Mouse (Mus musculus): ENCODE data around the gene AC131692.1.
A peak's percentile ranks its signal among the peaks of the same experiment; 100 is the strongest.
"Not testable (repeated sequence)": the region's sequence is repeated elsewhere in the genome, so short reads cannot be mapped to it uniquely, and the experiment has no call there.

The AC131692.1 gene

DNA sequence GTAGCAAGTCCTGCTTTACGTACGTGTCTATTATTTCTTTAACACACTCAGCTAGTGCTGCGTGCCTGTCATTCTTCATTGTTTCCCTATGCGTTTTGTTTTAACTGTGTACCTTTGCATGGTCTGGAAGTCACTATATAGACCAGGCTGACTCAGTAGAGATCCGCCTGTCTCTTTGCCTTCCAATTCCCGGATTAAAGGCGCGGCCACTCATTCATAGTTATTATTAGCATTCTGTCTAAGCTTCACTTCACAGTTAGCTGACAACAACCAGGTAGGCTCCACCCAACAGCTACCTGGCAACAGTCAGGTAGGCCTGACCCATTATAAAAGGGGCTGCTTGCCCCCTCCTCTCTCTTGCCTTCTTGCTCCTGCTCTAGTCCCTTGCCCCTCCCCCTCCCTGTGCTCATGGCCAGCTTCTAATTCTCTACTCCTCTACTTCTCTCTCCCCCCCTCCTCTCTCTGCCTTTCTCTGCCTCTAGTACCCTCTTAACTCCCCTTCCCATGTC is 24.5 kb downstream of the AC131692.1 start:
- DNase-seq, result no peak

DNA sequence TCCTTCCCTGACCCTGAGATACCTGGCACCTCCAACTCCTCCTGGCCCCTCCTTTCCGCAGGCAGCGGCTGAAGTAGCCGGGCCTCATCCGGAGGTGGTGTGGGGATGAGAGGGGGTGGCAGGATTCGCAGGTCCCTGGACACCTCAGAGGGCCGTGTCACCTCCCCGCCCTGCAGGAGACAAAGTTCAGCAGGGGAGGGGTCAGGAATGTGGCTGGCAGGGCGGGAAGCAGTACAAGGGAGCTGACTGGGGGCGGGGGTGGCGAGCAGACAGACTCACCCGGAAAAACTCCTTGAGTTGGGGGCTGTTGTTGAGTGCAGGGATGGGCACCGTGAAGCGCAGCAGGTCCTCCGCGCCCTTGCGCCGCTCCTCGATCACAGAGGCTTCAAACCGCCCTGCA is 27.5 kb downstream of the AC131692.1 start:
- no peak for DNase-seq

DNA sequence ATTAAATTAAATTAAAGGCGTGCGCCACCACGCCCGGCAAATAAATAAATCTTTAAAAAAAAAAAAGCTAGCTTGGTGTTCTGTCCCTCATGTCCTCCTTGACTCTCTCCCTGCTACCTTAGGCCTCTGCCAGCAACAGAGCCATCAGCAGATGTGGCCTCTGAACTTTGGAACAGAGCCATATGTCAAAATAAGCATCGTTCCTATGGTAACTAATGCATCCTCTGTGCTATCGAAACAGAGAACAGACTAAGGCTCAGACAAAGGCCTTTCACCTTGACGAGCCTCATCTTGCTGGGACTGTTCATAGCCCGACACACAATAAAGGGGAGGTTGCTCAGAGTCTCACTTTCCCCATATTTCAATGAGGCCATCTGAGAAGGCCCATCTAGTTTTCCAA is 29.1 kb downstream of the AC131692.1 start:
- DNase-seq, result no peak

DNA sequence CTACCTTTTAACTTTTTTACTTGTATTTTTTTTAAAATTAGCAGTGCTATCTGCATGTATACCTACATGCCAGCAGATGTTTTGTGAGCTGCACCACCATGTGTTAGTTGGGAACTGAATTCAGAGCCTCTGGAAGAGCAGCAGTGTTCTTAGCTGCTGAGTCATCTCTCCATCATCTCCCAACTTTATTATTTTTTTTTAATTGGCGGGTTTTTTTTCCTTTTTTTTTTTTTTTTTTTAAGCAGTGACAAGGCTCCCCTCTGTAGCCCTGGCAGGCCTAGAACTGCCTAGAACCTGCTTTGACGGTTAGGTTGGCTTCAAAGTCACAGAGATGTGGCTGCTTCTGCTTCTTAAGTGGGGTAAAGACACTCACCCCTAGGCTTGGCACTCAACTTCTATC is 30.7 kb downstream of the AC131692.1 start:
- DNase-seq, result no peak

DNA sequence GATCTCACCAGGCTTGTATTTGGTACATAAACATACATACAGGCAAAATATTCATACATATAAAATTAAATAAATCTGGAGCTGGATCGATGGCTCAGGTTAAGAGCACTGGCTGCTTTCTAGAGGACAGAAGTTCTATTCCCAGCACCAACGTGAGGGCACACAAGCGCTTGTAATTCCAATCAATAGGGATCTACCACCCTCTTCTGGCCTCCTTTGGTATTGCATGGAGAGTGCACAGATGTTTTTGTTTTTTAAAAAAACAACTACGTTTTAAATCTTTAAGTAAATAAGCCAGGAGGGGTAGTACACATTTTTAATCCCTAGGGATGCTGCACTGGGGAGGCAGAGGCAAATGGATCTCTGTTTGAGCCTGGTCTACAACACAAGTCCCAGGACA is 32.1 kb downstream of the AC131692.1 start:
- DNase-seq, result peak; percentile 78

DNA sequence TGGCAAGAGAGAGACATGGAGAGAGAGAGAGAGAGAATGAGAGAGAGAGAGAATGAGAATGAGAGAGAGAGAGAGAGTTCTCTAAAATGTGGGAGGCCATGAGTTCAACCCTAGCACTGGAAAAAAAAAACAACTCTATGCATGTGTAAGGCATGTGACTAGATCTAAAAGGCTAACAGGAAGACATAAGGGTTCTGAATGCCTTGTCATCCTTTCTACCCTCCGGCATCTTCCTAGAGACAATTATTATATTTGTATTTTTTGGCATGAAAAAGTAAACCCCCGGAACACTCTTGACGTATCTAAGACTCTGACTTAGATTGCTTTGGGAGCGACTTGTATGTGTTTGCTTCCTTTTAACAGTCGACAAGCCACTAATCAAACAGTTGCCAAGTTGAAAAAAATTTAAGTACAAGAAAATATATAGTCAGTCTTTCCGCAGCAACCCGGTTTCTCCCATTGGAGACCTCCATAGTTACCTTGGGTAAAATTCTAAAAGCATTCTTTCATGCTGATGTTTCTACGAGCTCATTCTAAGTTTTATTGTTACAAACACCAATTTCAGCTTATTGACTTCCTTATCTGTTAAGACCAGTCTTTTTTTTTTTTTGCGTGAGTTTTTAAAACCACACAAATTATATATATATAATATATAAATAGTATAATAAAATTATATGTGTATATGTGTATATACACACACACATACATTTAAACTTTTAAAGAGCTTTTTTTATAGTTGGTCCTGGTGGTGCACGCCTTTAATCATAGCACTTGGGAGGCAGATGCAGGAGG is 32.8 kb downstream of the AC131692.1 start:
- no peak for DNase-seq

DNA sequence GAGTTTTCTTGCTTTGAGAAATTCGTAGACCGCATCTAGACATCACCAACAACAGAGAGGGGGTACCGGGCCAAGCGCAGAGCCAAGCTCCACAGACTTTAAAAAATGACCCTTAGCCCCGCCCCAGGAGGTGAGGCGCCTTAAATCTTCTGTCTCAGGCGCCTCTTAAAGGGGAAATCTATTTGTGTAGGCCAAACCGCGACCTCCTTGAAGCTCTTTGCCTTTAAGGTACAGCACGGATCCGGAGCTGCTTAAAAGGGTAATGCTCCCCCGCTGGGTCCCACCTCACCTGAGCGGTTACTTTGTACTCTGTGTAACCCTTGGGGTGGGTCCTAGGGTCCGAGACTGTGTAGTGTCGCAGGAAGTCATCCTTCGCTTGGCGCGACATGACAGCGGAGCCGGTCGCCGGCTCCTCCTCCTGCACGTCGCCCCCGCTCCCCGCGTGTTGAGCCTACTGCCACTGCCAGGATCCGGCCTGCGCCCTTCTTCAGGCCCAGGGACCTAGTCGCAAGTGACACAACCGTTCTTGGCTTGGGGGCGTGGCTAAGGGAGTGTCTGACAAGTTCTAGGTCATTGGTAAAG is 33.6 kb downstream of the AC131692.1 start, which contains the start of gene Snx15:
Gene Snx15, minus strand, starts transcription at position 545 of the 582 bp plus-strand sequence.
- peak; percentile 98 for DNase-seq

DNA sequence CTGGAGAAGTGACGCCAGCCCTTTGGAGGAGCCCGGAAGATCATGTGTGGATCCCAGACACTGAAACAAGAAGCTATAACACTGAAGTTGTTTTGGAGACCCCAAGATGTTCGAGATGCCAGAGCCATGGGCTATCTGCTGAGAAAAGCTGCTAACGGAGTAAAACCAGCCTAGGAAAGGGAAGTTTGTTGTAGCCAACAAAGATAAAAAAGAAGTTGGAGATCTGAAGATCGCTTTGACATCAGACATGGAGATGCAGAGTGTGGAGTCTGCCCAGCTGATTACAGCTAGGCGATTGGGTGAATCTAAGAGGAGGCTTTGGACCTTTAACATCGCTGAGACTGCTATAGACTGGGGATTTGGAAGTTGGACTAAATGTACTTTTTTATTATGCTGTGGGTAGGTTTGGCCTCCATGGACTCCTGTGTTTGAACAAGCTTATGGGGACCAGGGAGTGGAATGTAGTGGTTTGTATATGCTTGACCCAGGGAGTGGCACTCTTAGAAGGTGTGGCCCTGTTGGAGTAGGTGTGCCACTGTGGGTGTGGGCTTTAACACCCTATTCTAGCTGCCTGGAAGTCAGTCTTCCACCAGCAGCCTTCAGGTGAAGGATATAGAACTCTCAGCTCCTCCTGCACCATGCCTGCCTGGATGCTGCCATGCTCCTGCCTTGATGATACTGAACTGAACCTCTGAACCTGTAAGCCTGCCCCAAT is 36.4 kb downstream of the AC131692.1 start:
- not testable (repeated sequence) for DNase-seq

DNA sequence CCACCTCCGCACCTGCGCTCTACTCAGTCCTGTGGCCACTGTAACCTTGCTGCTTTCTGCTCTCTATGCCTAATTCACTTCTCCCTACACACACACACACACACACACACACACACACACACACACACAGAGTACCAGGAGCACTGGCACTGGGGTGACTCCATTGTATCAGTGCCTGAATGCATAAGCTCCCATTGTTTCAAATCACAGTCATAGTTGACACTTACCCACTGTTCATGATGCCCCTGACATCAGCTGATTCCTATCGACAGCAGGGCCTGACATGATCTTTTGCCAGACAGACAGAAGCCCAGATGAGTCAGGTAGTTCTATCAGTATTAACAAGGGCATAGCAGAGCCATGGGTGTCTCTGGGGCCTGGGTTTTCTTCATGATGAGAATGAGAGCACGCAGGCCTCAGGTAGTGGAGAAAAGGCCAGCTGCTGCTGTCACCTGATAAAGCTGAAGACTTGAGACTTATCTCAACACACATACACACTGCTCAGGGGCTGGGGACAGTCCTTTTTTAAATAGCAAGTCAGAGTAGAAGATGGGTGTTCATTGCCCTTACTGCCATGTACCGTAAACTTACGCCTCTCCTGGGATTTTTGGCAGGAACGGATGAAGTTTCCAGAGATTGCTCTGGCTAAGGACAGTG is 38.1 kb downstream of the AC131692.1 start:
- no peak for DNase-seq

DNA sequence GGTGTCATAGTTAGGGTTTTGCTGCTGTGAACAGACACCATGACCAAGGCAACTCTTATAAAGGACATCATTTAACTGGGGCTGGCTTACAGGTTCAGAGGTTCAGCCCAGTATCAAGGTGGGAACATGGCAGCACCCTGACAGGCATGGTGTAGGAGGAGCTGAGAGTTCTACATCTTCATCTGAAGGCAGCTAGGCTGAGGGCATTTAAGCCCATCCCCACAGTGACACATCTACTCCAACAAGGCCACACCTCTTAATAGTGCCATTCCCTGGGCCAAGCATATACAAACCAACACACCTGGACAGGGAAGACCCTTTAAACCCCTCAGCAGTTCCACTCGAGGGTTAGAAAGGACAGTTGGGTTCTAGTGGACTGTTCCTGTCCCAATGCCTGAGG is 39.0 kb downstream of the AC131692.1 start:
- DNase-seq, result not testable (repeated sequence)

DNA sequence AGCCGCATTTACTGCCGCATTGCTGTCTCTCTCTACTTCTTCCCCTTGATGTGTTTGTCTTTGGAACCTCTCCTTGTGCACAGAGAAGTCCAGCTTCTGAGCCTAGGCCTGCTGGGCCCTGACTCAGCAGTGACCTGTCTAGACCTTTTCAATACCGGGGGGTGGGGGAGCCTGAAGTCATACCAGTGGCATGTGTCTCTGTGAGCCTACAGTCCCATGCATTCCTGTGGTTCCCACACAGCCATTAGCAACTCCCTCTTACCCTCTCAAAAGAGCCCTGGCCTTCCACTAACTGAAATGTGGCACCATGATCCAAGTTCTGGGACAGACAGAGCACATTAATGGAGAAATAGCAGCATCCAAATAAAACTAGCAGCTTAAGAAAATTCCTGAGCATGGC is 42.2 kb downstream of the AC131692.1 start:
- DNase-seq, result no peak

DNA sequence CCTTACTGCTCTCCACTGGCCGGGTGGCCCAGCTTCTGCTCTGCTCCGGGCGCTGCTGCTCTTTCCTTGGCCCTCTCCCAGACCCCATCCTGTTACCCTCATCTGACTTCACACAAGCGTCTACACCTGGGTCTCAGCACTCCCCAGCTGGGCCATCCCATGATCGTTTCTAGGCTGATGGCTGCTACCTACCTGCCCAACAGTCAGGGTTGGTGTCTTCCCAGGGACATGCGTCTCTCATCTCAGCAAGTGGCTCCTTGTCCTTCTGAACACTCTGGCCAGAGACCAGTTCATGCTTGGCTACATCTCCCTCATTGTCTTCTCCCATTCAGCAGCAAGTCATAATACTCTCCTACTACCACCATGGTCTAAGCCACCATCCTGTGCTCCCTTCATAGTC is 45.5 kb downstream of the AC131692.1 start:
- peak; percentile 43 for DNase-seq

DNA sequence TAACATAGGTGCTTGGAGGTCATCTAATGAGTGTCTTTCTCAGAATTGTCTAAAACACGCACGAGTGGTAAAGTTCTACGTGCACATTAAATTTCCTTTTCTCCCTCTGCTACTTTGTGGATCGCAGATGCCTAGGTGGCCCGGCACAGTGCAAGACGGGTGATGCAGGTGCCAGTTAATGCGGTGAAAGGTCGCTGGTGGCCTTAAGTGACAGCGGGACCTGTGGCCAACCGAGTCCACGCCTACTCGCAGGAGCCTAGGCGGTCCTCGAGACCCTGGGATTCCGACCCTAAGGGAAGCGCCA is 46.1 kb downstream of the AC131692.1 start:
- DNase-seq, result no peak

DNA sequence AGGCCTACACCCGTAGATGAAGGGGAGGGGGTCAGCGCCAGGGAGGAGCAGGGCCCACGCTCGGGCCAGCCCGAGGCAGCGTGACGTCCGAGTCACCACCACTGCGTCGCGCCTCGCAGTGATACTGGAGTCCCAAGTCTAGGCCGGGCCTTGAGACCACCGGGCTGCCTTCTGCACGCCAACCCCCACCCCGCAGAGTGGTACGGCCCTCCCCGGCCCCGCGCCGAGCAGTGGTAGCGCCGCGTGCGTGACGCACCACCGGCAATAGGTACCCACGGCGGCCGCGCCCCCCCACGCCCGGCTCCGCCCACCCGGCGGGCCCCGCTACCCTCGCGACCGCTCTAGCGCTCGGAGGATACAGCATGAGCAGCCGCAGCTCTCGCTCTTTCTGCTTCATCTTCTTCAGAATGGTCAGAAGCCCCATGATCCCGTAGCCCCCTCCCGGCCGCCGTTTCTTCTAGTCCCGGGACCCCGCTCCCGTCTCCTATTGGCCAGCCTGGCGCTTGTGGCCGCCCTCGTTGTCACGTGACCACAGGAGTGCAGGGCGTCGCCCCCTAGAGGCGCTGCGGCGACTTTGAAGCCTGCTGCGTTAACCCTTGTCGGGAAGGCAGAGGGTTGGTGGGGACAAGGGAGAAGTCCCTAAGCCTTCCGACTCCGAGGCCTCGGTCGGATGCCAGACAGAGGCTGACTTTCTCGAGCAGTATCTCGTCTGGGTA is 46.6 kb downstream of the AC131692.1 start, which contains the start of gene Batf2:
Gene Batf2, plus strand, starts transcription at position 306 of the 716 bp plus-strand sequence.
- peak; percentile 93 for DNase-seq

DNA sequence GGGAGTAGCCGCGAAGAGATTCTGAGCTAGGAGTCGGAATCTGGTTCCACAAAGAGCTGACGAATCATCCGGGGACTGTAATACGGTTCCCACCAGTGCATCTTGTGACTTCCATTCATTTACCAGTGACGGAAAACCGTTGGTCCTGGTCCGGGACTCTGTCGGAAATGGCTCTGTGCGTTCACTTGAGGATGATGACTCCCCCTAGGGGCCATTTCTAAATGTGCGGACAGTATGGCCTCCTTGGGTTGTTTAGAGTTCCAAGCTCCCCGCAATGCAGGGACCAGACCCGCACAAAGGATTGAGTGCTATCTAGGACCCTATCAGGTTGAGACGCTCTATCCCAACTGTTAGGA is 47.2 kb downstream of the AC131692.1 start, which contains the start of gene Arl2:
Gene Arl2, minus strand, starts transcription at position 155 of the 356 bp plus-strand sequence.
- peak; percentile 90 for DNase-seq

DNA sequence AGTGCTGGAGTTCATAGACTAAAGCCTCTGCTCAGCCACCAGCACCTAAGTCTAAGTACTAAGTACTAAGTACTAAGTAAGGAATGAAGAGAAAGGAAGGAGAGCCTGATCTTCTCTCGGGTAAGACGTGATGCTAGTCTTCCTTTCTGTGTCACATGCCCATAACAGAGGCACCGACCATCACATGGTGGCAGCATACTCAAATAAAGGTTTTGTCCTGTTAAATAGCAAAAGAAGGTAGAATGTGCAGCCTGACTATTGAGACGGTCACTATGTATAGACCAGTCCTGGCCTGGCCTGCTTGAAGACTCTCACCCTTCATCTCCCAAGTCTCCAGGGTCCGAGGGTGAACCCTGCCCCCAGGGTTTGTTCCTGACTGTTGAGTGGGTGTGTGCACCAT is 50.6 kb downstream of the AC131692.1 start:
- DNase-seq, result no peak
